Mouse (Mus musculus): ENCODE measurements at regions not wholly inside any gene's neighbourhood (a gene's known extent, or its start where the extent isn't known, plus 50 kb on each side); places are given as distances from the start of the nearest gene placed in this dataset.

- ATAC-seq: no peak
- Histone ChIP-seq H3K27me3 (replicated peaks) (no peaks in the 10 kb centered on the region), H3K9me3 (no peaks in the 10 kb centered on the region), H3K4me2 (replicated peaks) (no peak overlapping the region), H3K4me1 (replicated peaks) (no peaks in the 10 kb centered on the region), H3K27ac (no peak overlapping the region), H3K4me3 (replicated peaks) (no peak overlapping the region), H3K36me3 (no peaks in the 10 kb centered on the region), H3K9ac (no peak overlapping the region)
- 49% methylated on average over 3 of the region's 3 CpGs for WGBS
These were observed 564.4 kb downstream of the Prkd1 start for GRCm38 (mm10) chr12:50084517-50084916.

GRCm38 (mm10) chr12:50111246-50112044 lies 537.5 kb downstream of the Prkd1 start:
- Histone ChIP-seq H3K4me2 (replicated peaks) (no peak overlapping the region), H3K4me1 (replicated peaks) (no peaks in the 10 kb centered on the region), H3K9ac (no peak overlapping the region), H3K4me3 (replicated peaks) (no peak overlapping the region), H3K27me3 (replicated peaks) (no peaks in the 10 kb centered on the region), H3K9me3 (no peaks in the 10 kb centered on the region), H3K27ac (no peak overlapping the region), H3K36me3 (no peaks in the 10 kb centered on the region)
- 87% methylated on average over 9 of the region's 9 CpGs for WGBS
- no peak for ATAC-seq

GRCm38 (mm10) chr12:50112081-50112491 lies 536.8 kb downstream of the Prkd1 start:
- no peak for ATAC-seq
- H3K9me3 ChIP-seq: no peaks in the 10 kb centered on the region
- no peaks in the 10 kb centered on the region for H3K4me1 ChIP-seq (replicated peaks)
- no peak overlapping the region for H3K4me2 ChIP-seq (replicated peaks)
- no peak overlapping the region for H3K27ac ChIP-seq
- no peaks in the 10 kb centered on the region for H3K27me3 ChIP-seq (replicated peaks)
- no peaks in the 10 kb centered on the region for H3K36me3 ChIP-seq
- WGBS: 81% methylated on average over 7 of the region's 7 CpGs
- no peak overlapping the region for H3K9ac ChIP-seq
- H3K4me3 ChIP-seq (replicated peaks): no peak overlapping the region

GRCm38 (mm10) chr12:50115855-50116254 lies 533.0 kb downstream of the Prkd1 start:
- Histone ChIP-seq H3K4me2 (replicated peaks) (no peak overlapping the region), H3K36me3 (no peaks in the 10 kb centered on the region), H3K9me3 (no peaks in the 10 kb centered on the region), H3K4me3 (replicated peaks) (no peak overlapping the region), H3K27ac (no peak overlapping the region), H3K4me1 (replicated peaks) (no peaks in the 10 kb centered on the region), H3K27me3 (replicated peaks) (no peaks in the 10 kb centered on the region), H3K9ac (no peak overlapping the region)
- ATAC-seq: peak; percentile 86
- WGBS: 50% methylated on average over 2 of the region's 2 CpGs

- no peaks in the 10 kb centered on the region for H3K4me1 ChIP-seq (replicated peaks)
- ATAC-seq: no peak
- H3K27ac ChIP-seq: no peak overlapping the region
- H3K9me3 ChIP-seq: no peaks in the 10 kb centered on the region
- no peak overlapping the region for H3K4me3 ChIP-seq (replicated peaks)
- no peak overlapping the region for H3K9ac ChIP-seq
- no peaks in the 10 kb centered on the region for H3K27me3 ChIP-seq (replicated peaks)
- no peak overlapping the region for H3K4me2 ChIP-seq (replicated peaks)
- H3K36me3 ChIP-seq: no peaks in the 10 kb centered on the region
These were observed 530.6 kb downstream of the Prkd1 start for GRCm38 (mm10) chr12:50118346-50118745.

- 71% methylated on average over 5 of the region's 5 CpGs for WGBS
- Histone ChIP-seq H3K4me1 (replicated peaks) (no peaks in the 10 kb centered on the region), H3K4me3 (replicated peaks) (no peak overlapping the region), H3K4me2 (replicated peaks) (no peak overlapping the region), H3K36me3 (no peaks in the 10 kb centered on the region), H3K9me3 (no peaks in the 10 kb centered on the region), H3K27me3 (replicated peaks) (no peaks in the 10 kb centered on the region), H3K9ac (no peak overlapping the region), H3K27ac (no peak overlapping the region)
- no peak for ATAC-seq
These were observed 526.8 kb downstream of the Prkd1 start for GRCm38 (mm10) chr12:50122145-50122544.

GRCm38 (mm10) chr12:50122971-50123370 lies 525.9 kb downstream of the Prkd1 start:
- ATAC-seq: no peak
- H3K27me3 ChIP-seq (replicated peaks): no peaks in the 10 kb centered on the region
- 83% methylated on average over 1 of the region's 1 CpGs for WGBS

GRCm38 (mm10) chr12:50158143-50158542 lies 490.8 kb downstream of the Prkd1 start:
- Histone ChIP-seq H3K9ac (no peak overlapping the region), H3K4me3 (replicated peaks) (no peak overlapping the region), H3K9me3 (no peaks in the 10 kb centered on the region), H3K4me2 (replicated peaks) (no peak overlapping the region), H3K36me3 (no peaks in the 10 kb centered on the region), H3K27me3 (replicated peaks) (no peaks in the 10 kb centered on the region), H3K4me1 (replicated peaks) (no peaks in the 10 kb centered on the region), H3K27ac (no peak overlapping the region)
- WGBS: 74% methylated on average over 9 of the region's 9 CpGs
- ATAC-seq: no peak

More at GRCm38 (mm10) chr12:50122971-50123370, 525.9 kb downstream of the Prkd1 start:
- H3K9me3 ChIP-seq: no peaks in the 10 kb centered on the region
- H3K4me2 ChIP-seq (replicated peaks): no peak overlapping the region
- H3K4me1 ChIP-seq (replicated peaks): no peaks in the 10 kb centered on the region
- no peak overlapping the region for H3K4me3 ChIP-seq (replicated peaks)
- H3K27ac ChIP-seq: no peak overlapping the region
- H3K36me3 ChIP-seq: no peaks in the 10 kb centered on the region
- no peak overlapping the region for H3K9ac ChIP-seq

GRCm38 (mm10) chr12:50187332-50187731 lies 461.6 kb downstream of the Prkd1 start:
- no peak overlapping the region for H3K9ac ChIP-seq
- no peak overlapping the region for H3K4me2 ChIP-seq (replicated peaks)
- no peak overlapping the region for H3K4me3 ChIP-seq (replicated peaks)
- H3K4me1 ChIP-seq (replicated peaks): no peaks in the 10 kb centered on the region
- H3K36me3 ChIP-seq: no peaks in the 10 kb centered on the region
- WGBS: 50% methylated on average over 1 of the region's 1 CpGs
- no peaks in the 10 kb centered on the region for H3K27me3 ChIP-seq (replicated peaks)
- no peak overlapping the region for H3K27ac ChIP-seq
- no peak for ATAC-seq
- H3K9me3 ChIP-seq: no peaks in the 10 kb centered on the region

GRCm38 (mm10) chr12:50190892-50191539 lies 457.9 kb downstream of the Prkd1 start:
- H3K36me3 ChIP-seq: no peaks in the 10 kb centered on the region
- H3K9ac ChIP-seq: no peak overlapping the region
- no peaks in the 10 kb centered on the region for H3K27me3 ChIP-seq (replicated peaks)
- H3K4me2 ChIP-seq (replicated peaks): no peak overlapping the region
- no peak overlapping the region for H3K4me3 ChIP-seq (replicated peaks)
- no peak for ATAC-seq
- no peak overlapping the region for H3K27ac ChIP-seq
- H3K4me1 ChIP-seq (replicated peaks): no peaks in the 10 kb centered on the region
- no peaks in the 10 kb centered on the region for H3K9me3 ChIP-seq

GRCm38 (mm10) chr12:50191733-50192612 lies 456.9 kb downstream of the Prkd1 start:
- H3K9me3 ChIP-seq: no peaks in the 10 kb centered on the region
- no peaks in the 10 kb centered on the region for H3K27me3 ChIP-seq (replicated peaks)
- no peaks in the 10 kb centered on the region for H3K36me3 ChIP-seq
- no peak overlapping the region for H3K9ac ChIP-seq
- H3K4me3 ChIP-seq (replicated peaks): no peak overlapping the region
- WGBS: 58% methylated on average over 11 of the region's 11 CpGs
- no peaks in the 10 kb centered on the region for H3K4me1 ChIP-seq (replicated peaks)
- no peak for ATAC-seq
- no peak overlapping the region for H3K27ac ChIP-seq
- H3K4me2 ChIP-seq (replicated peaks): no peak overlapping the region

- Histone ChIP-seq H3K4me2 (replicated peaks) (no peak overlapping the region), H3K36me3 (no peaks in the 10 kb centered on the region), H3K4me3 (replicated peaks) (no peak overlapping the region), H3K27me3 (replicated peaks) (no peaks in the 10 kb centered on the region), H3K9me3 (no peaks in the 10 kb centered on the region), H3K27ac (no peak overlapping the region), H3K4me1 (replicated peaks) (no peaks in the 10 kb centered on the region), H3K9ac (no peak overlapping the region)
- ATAC-seq: no peak
- 78% methylated on average over 3 of the region's 3 CpGs for WGBS
These were observed 455.4 kb downstream of the Prkd1 start for GRCm38 (mm10) chr12:50193501-50193900.

Measured in intestine, embryonic 15.5 days (tissue).